Mouse (Mus musculus) spleen, postnatal 10 days (tissue): ENCODE measurements around the gene Cc2d2a.

Source experiments
- DNase-seq, 2 experiments: peaks; one replicate each; pipeline ENCODE4 v3.0.0; 2021 to 2022; ENCODE audit warnings: low spot score in 2 of 2

Gene Cc2d2a

DNA sequence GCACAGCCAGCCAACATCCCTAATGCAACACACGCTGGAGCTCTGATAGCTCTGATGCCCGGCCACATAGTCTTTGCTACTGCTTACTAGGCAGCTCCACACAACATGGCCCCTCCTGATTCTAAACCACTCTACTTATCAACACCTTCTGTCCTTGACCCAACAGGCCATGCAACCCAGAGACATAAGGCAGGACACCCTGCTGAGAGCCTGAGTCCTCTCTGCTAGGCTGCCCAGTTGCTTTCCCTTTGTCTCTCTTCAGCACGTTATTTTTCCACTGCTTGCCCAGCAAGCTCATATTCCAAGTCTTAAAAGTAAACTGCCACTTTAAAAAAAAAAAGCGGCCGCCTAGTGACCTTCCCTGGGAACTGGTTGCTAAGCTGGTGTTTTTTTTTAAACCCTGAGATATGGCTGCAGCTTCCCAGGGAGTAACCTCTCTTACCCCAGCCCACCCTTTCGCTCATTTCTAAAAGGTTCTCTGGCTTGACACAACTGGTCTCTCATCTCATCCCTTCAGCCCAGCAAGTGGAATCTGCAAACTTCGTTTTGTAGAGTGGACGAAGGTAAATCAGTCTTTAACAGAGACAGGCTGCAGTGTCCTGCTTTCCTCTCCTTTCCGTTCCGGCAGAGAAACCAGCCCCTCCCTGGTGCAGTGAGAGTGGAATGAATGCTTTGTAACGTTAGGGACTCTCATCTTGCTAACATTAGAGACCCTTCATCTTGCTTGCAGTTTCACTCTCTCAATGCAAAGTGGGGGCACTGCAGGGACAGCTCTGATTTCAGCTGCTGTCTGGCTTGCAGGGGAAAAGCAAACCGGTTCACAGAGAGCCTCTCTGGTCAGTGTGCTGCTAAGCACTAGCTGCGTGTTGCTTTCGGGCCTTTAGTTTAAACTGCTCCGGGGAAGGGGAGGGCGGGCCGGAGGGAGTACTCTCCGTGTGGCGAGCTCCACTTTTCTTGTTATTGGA, at the start of gene Cc2d2a:
TSS of gene Cc2d2a (plus strand) at position 350 of the 965 bp plus-strand sequence.
- no peak for DNase-seq

- no peak for DNase-seq
Observed at GRCm38 (mm10) chr5:43621575-43622299, 40.4 kb upstream of the Cc2d2a start.

- no peak for DNase-seq
Observed at GRCm38 (mm10) chr5:43625407-43625806, 36.7 kb upstream of the Cc2d2a start.

- no peak for DNase-seq
Observed at GRCm38 (mm10) chr5:43634071-43634601, 28.0 kb upstream of the Cc2d2a start.

- no peak for DNase-seq
Observed at GRCm38 (mm10) chr5:43634602-43635081, 27.5 kb upstream of the Cc2d2a start.

GRCm38 (mm10) chr5:43645020-43645419, 17.1 kb upstream of the Cc2d2a start:
- no peak for DNase-seq

- no peak for DNase-seq
Observed at GRCm38 (mm10) chr5:43647098-43647774, 14.9 kb upstream of the Cc2d2a start.

DNA sequence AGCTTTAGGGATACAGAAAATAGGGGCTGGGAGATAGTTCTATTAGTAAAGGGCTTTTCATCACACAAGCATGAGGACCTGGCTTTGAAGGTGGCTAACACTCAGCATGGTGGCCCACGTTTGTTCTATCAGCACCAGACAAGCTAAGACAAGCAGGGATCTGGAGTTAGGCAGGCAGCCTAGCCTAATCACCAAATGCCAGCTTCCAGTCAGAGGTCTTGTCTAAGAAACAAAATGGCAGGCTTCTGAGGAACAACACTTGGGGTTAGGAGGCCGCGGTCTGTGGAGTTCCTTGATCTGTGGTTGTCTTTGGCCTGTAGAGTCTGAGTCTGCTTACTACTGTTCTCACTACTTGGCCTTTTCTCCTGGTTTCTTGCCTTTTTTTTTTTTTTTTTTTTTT, 648 bp upstream of the Cc2d2a start:
- DNase-seq = no peak

- DNase-seq = no peak
Observed at GRCm38 (mm10) chr5:43663531-43663930, 1.4 kb downstream of the Cc2d2a start.

- DNase-seq = no peak
Observed at GRCm38 (mm10) chr5:43665144-43665543, 3.0 kb downstream of the Cc2d2a start.

GRCm38 (mm10) chr5:43669118-43669645, 7.0 kb downstream of the Cc2d2a start:
- DNase-seq = no peak

GRCm38 (mm10) chr5:43672177-43672911, 10.2 kb downstream of the Cc2d2a start:
- DNase-seq = peak; percentile 15 to 37

GRCm38 (mm10) chr5:43673083-43673482, 10.9 kb downstream of the Cc2d2a start:
- DNase-seq = no peak

GRCm38 (mm10) chr5:43685466-43685865, 23.3 kb downstream of the Cc2d2a start:
- DNase-seq = no peak

- DNase-seq = no peak
Observed at GRCm38 (mm10) chr5:43692489-43692888, 30.3 kb downstream of the Cc2d2a start.

GRCm38 (mm10) chr5:43697133-43697532, 35.0 kb downstream of the Cc2d2a start:
- no peak for DNase-seq

GRCm38 (mm10) chr5:43699240-43699639, 37.1 kb downstream of the Cc2d2a start:
- DNase-seq = no peak

DNA sequence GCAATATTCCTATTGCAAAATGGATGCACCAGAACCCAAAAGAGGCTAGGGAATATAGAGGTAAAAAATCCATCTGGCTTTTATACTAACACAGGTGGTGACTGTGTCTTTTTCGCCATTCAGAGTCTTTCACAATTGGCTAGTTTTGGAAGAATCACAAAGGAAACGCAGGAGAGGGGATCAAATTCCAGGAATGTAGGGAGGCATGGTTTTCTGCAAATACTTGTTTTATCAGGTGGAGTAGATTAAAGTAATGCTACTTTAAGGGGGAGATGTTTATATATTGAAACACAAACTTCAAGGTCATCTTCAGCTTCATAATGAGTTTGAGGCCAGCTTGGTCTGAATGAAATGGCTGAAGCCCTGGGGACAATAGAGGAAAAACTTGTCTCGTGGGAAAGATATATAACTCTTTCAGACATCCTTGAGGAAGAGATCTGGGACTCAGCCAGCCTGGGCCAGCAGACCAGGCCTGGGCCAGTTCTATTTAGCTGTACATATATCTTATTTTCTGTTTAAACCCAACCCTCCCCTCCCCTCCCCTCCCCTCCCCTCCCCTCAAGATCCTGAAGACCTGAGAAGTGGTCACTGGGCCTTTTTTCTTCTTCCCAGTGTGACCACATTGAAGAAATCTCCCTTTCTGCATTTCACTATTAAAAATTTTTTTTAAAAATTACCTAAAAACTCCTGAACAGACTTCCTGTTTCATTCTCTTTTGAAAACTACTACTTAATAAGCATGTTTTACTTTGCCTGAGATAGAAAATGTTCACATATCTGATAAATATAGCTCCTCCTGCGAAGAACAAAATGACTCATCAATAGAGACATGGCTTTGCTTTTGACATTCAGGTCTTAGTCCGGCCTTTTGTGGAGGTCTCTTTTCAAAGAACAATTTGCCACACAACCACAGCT, 59.6 kb downstream of the Cc2d2a start:
- DNase-seq = no peak

DNA sequence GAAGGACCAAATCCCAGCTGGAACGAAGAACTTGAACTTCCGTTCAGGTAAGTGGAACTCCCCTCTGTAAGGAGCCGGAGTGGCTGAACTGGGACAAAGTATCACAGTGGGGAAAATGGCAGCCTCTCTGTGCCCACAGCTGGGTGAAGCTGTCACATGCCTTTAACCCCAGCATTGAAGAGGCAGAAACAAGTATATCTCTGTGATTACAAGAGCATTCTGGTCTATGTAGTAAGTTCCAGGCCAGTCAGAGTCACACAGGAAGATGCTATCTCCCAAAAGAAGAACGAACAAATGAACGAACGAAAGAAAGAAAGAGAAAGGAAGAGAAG, 60.3 kb downstream of the Cc2d2a start:
- no peak for DNase-seq

DNA sequence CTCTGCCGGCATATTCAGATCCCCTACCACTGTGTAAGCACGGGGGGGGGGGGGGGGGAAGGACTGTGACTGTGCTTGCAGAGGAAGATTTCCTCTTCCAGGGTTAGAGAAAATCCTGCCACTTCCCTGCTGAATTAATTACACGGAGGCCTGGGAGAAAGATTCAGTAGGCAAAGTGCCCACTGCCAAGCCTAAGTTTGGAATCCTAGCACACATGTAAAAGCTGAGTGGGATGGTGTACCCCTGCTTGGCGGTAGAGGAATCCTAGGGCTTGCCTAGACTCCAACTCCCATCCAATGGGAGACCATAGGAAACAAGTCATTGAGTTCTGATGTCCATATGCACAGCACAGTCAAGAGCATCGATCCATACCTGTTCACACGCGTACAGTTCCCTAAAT, 61.7 kb downstream of the Cc2d2a start:
- no peak for DNase-seq
